Mouse (Mus musculus) cortical plate, adult 2 months (tissue): ENCODE results near the gene Ovch2. TPM values are rescaled to one million over a fixed set of nuclear protein-coding genes. Genes with fewer than 3 reads are reported as not detected.

Experiments used
- H3K27ac ChIP-seq: fragments of 200-500 bp; 2 replicates; pipeline ENCODE4 v1.5.1; 2012; ENCODE audit warnings: low read length, control low read depth, inconsistent platforms; ENCODE audit not compliant: insufficient read depth
- H3K4me1 ChIP-seq: fragments of 200-500 bp; 2 replicates; pipeline ENCODE4 v1.6.1; 2011; ENCODE audit warnings: low read length; ENCODE audit not compliant: control insufficient read depth, insufficient read depth
- H3K4me3 ChIP-seq: fragments of 200-500 bp; 2 replicates; pipeline ENCODE4 v1.5.1; 2011; ENCODE audit warnings: mild to moderate bottlenecking, low read length, control low read depth; ENCODE audit not compliant: insufficient read depth
- CTCF ChIP-seq: fragments of 200-500 bp; IDR thresholded peaks from 2 replicates; pipeline ENCODE4 v1.5.1; 2011; ENCODE audit warnings: mild to moderate bottlenecking, control low read depth, low read length; ENCODE audit not compliant: insufficient read depth; ENCODE audit errors: extremely low read depth
- POLR2A ChIP-seq: fragments of 200-500 bp; IDR thresholded peaks from 2 replicates; pipeline ENCODE4 v1.6.1; 2011; ENCODE audit warnings: mild to moderate bottlenecking, low read length, control low read depth; ENCODE audit not compliant: insufficient read depth; ENCODE audit errors: extremely low read depth
- polyA plus RNA-seq: library from polyadenylated mRNA; depleted of rRNA; stranded (reverse); fragments of >200 nt; gene quantifications from 2 replicates; pipeline ENCODE4 v1.2.3, GENCODE M21; 2012

Ovch2 gene
- polyA plus RNA-seq, 1 experiment = not detected

- Histone ChIP-seq H3K4me3 (no peak overlapping the region), H3K27ac (no peak overlapping the region), H3K4me1 (no peaks in the 10 kb centered on the region)
- TF ChIP-seq POLR2A = no peak
- TF ChIP-seq CTCF = no peak
Observed at GRCm38 (mm10) chr7:107778216-107778615, 22.8 kb downstream of the Ovch2 start.

- Histone ChIP-seq H3K4me3 (no peak overlapping the region), H3K27ac (no peak overlapping the region), H3K4me1 (no peaks in the 10 kb centered on the region)
- TF ChIP-seq POLR2A = no peak
Observed at GRCm38 (mm10) chr7:107770812-107771211, 30.2 kb downstream of the Ovch2 start.

GRCm38 (mm10) chr7:107757308-107758151 is 43.5 kb downstream of the Ovch2 start, which contains the start of gene Cyb5r2:
Gene Cyb5r2, minus strand, starts transcription at chr7:107758032.
- Histone ChIP-seq H3K27ac (no peak within 1 kb of the TSS), H3K4me1 (no peaks in the 10 kb centered on the region), H3K4me3 (no peak within 1 kb of the TSS)
- TF ChIP-seq POLR2A (no peak), CTCF (no peak)

GRCm38 (mm10) chr7:107756748-107757147 is 44.3 kb downstream of the Ovch2 start:
- Histone ChIP-seq H3K4me1 (no peaks in the 10 kb centered on the region), H3K27ac (no peak overlapping the region), H3K4me3 (no peak overlapping the region)
- no peak for TF ChIP-seq POLR2A
- no peak for TF ChIP-seq CTCF

- TF ChIP-seq POLR2A (no peak), CTCF (no peak)
- Histone ChIP-seq H3K4me1 (no peaks in the 10 kb centered on the region), H3K27ac (no peak overlapping the region), H3K4me3 (no peak overlapping the region)
Observed at GRCm38 (mm10) chr7:107755905-107756304, 45.1 kb downstream of the Ovch2 start.

- TF ChIP-seq CTCF = no peak
- no peak for TF ChIP-seq POLR2A
- H3K4me3 ChIP-seq = no peak overlapping the region
- no peaks in the 10 kb centered on the region for H3K4me1 ChIP-seq
- H3K27ac ChIP-seq = no peak overlapping the region
Observed at GRCm38 (mm10) chr7:107752031-107752520, 48.9 kb downstream of the Ovch2 start.

- H3K27ac ChIP-seq = no peak overlapping the region
- TF ChIP-seq POLR2A (no peak), CTCF (no peak)
Observed at GRCm38 (mm10) chr7:107749721-107750120, 51.3 kb downstream of the Ovch2 start.

GRCm38 (mm10) chr7:107749270-107749669 is 51.7 kb downstream of the Ovch2 start:
- no peak for TF ChIP-seq POLR2A
- TF ChIP-seq CTCF = peak; percentile 60; the same call in 1 of the 2 replicates
- Histone ChIP-seq H3K4me3 (no peak overlapping the region), H3K4me1 (no peaks in the 10 kb centered on the region), H3K27ac (no peak overlapping the region)

More at GRCm38 (mm10) chr7:107749721-107750120, 51.3 kb downstream of the Ovch2 start:
- Histone ChIP-seq H3K4me1 (no peaks in the 10 kb centered on the region), H3K4me3 (no peak overlapping the region)

- H3K27ac ChIP-seq = no peak overlapping the region
- H3K4me3 ChIP-seq = no peak overlapping the region
- TF ChIP-seq CTCF (peak; percentile 66), POLR2A (no peak)
- no peaks in the 10 kb centered on the region for H3K4me1 ChIP-seq
Observed at GRCm38 (mm10) chr7:107747954-107748353, 53.1 kb downstream of the Ovch2 start.

- Histone ChIP-seq H3K4me1 (no peaks in the 10 kb centered on the region), H3K27ac (no peak overlapping the region), H3K4me3 (no peak overlapping the region)
- TF ChIP-seq POLR2A (no peak), CTCF (no peak)
Observed at GRCm38 (mm10) chr7:107747476-107747875, 53.5 kb downstream of the Ovch2 start.
